Mouse (Mus musculus) adrenal gland, postnatal 10 days (tissue): ENCODE measurements around the gene Camk2g. TPM values are rescaled to one million over a fixed set of nuclear protein-coding genes. Genes with fewer than 3 reads are reported as not detected.

Experiments used
- DNase-seq: peaks from one replicate; pipeline ENCODE4 v3.0.0; 2021; ENCODE audit warnings: mixed read lengths
- long read RNA-seq, 2 experiments: library from polyadenylated mRNA; stranded (forward); transcript quantifications; one replicate each; pipeline ENCODE4 v2.0.0; 2021
- total RNA-seq, 2 experiments: library from RNA; stranded (reverse); gene quantifications; 2 replicates each; pipeline ENCODE4 v1.2.3; 2021

The Camk2g gene
- total RNA-seq = 10 to 100 TPM; 35.1 to 57.4 TPM
- long read RNA-seq, experiment 1, transcript Camk2g-203 (19 exons, 3,564 nt) = major isoform, 5 of 22 reads
- long read RNA-seq, experiment 1, partial matches to known transcripts = 1 of 22 reads
- long read RNA-seq, experiment 1, other reads (novel, unspliced or antisense) = 12 of 22 reads
- long read RNA-seq, experiment 2, partial matches to known transcripts = 0 of 15 reads
- long read RNA-seq, experiment 2, other reads (novel, unspliced or antisense) = 11 of 15 reads

GRCm38 (mm10) chr14:20793758-20794531 is at the start of gene Camk2g:
TSS of gene Camk2g (minus strand) at chr14:20794088.
- peak; percentile 92 for DNase-seq

GRCm38 (mm10) chr14:20842629-20843028 is 48.7 kb upstream of the Camk2g start:
- no peak for DNase-seq

GRCm38 (mm10) chr14:20841526-20841925 is 47.6 kb upstream of the Camk2g start:
- no peak for DNase-seq

GRCm38 (mm10) chr14:20837681-20838080 is 43.8 kb upstream of the Camk2g start:
- no peak for DNase-seq

GRCm38 (mm10) chr14:20836905-20837376 is 43.1 kb upstream of the Camk2g start:
- DNase-seq = no peak

- DNase-seq = peak; percentile 81
These were observed 42.5 kb upstream of the Camk2g start, which contains the start of gene Plau for GRCm38 (mm10) chr14:20836171-20836904. TSS of gene Plau (plus strand) at chr14:20836660.

GRCm38 (mm10) chr14:20834136-20834535 is 40.2 kb upstream of the Camk2g start:
- no peak for DNase-seq

- DNase-seq = no peak
These were observed 39.6 kb upstream of the Camk2g start for GRCm38 (mm10) chr14:20833525-20833924.

- DNase-seq = no peak
These were observed 38.0 kb upstream of the Camk2g start for GRCm38 (mm10) chr14:20831915-20832314.

- DNase-seq = peak; percentile 38
These were observed 37.4 kb upstream of the Camk2g start for GRCm38 (mm10) chr14:20831141-20831910.

GRCm38 (mm10) chr14:20829523-20830366 is 35.9 kb upstream of the Camk2g start:
- DNase-seq = no peak

- DNase-seq = no peak
These were observed 34.6 kb upstream of the Camk2g start for GRCm38 (mm10) chr14:20828524-20828923.

GRCm38 (mm10) chr14:20827491-20827890 is 33.6 kb upstream of the Camk2g start:
- DNase-seq = no peak

GRCm38 (mm10) chr14:20827061-20827460 is 33.2 kb upstream of the Camk2g start:
- DNase-seq = no peak

- no peak for DNase-seq
These were observed 31.6 kb upstream of the Camk2g start for GRCm38 (mm10) chr14:20825516-20825915.

GRCm38 (mm10) chr14:20824517-20824916 is 30.6 kb upstream of the Camk2g start:
- no peak for DNase-seq

GRCm38 (mm10) chr14:20815448-20815847 is 21.6 kb upstream of the Camk2g start:
- no peak for DNase-seq

GRCm38 (mm10) chr14:20811779-20812406 is 18.0 kb upstream of the Camk2g start:
- DNase-seq = no peak

- no peak for DNase-seq
These were observed 17.3 kb upstream of the Camk2g start for GRCm38 (mm10) chr14:20811236-20811635.

- no peak for DNase-seq
These were observed 15.9 kb upstream of the Camk2g start for GRCm38 (mm10) chr14:20809820-20810219.

- DNase-seq = no peak
These were observed 15.5 kb upstream of the Camk2g start for GRCm38 (mm10) chr14:20809349-20809748.
